Mouse (Mus musculus): ENCODE results near the gene Krt36. TPM values are rescaled to one million over a fixed set of nuclear protein-coding genes. Genes with fewer than 3 reads are reported as not detected.

Gene Krt36
- polyA plus RNA-seq, 1 experiment from 2014 or later, result 0.76 TPM

DNA sequence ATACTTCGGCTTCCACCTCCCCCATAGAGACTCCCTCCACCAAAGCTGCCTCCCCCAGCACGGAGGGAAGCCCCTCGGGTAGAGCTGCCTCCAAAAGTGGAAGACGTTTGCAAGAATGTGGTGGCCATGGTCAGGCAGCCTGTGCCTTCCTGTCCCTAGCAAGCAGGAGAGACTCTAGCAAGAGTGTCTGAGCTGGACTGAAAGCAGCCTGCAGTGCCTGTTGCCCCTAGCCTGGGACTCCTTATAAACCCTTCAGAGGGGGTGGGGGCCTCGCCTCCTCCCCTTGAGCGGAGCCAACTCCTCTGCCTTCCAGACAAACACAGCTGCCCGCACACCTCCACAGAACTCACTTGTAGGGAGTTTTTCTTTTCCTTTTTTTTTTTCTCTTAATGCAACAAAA lies 30.3 kb upstream of the Krt36 start, which contains the start of gene Krt15:
Gene Krt15, minus strand, starts transcription at position 198 of the 400 bp plus-strand sequence.
- Histone ChIP-seq H3K9ac (no peak within 1 kb of the TSS), H3K27me3 (no peaks in the 10 kb centered on the region), H3K4me3 (replicated peaks) (peak within 1 kb of the TSS; percentile 33), H3K36me3 (no peaks in the 10 kb centered on the region), H3K9me3 (replicated peaks) (no peaks in the 10 kb centered on the region), H3K4me1 (peaks cover 16% of the 10 kb centered on the region; the same call in 1 of the 2 replicates), H3K27ac (replicated peaks) (peak within 1 kb of the TSS; percentile 22), H3K4me2 (replicated peaks) (peak within 1 kb of the TSS; percentile 21; the same call in 1 of the 2 replicates)
- no peak for ATAC-seq (ENCODE audit: insufficient number of reproducible peaks, low FRiP score, low TSS enrichment, low read depth)
- WGBS, result 39% methylated on average over 7 of the region's 7 CpGs

GRCm38 (mm10) chr11:100124901-100125300 lies 19.5 kb upstream of the Krt36 start:
- Histone ChIP-seq H3K4me2 (replicated peaks) (no peak overlapping the region), H3K36me3 (no peaks in the 10 kb centered on the region), H3K9me3 (replicated peaks) (no peaks in the 10 kb centered on the region), H3K4me1 (no peaks in the 10 kb centered on the region), H3K27ac (replicated peaks) (no peak overlapping the region), H3K4me3 (replicated peaks) (no peak overlapping the region), H3K27me3 (no peaks in the 10 kb centered on the region), H3K9ac (no peak overlapping the region)
- no peak for ATAC-seq (ENCODE audit: insufficient number of reproducible peaks, low FRiP score, low TSS enrichment, low read depth)
- 64% methylated on average over 7 of the region's 7 CpGs for WGBS

DNA sequence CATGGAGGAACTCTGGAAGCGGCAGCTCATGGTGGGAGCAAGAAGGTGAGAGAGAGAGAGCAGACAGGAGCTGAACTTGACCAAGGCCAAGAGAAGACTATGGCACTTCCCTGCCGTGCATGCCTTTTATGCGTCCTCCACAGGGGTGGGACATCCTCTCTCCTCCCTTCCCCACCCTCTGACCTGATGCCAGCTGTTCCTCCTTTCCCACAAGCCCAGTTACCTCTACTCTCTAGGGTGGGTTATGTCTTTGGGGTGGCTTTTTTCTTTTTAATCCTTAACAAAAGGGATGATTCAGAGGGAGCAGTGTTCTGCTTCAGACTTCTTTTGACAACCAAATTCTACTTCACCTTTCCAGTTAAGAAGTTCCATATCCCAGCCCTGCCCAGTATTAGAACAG lies 16.0 kb upstream of the Krt36 start, which contains the start of gene Krt13:
Gene Krt13, minus strand, starts transcription at position 101 of the 400 bp plus-strand sequence.
- H3K9ac ChIP-seq, result no peak within 1 kb of the TSS
- H3K27ac ChIP-seq (replicated peaks), result no peak within 1 kb of the TSS
- no peak for ATAC-seq (ENCODE audit: insufficient number of reproducible peaks, low FRiP score, low TSS enrichment, low read depth)
- H3K9me3 ChIP-seq (replicated peaks), result no peaks in the 10 kb centered on the region
- no peaks in the 10 kb centered on the region for H3K27me3 ChIP-seq
- no peaks in the 10 kb centered on the region for H3K4me1 ChIP-seq
- H3K4me2 ChIP-seq (replicated peaks), result no peak within 1 kb of the TSS
- no peaks in the 10 kb centered on the region for H3K36me3 ChIP-seq
- H3K4me3 ChIP-seq (replicated peaks), result no peak within 1 kb of the TSS
- 78% methylated on average over 3 of the region's 3 CpGs for WGBS

DNA sequence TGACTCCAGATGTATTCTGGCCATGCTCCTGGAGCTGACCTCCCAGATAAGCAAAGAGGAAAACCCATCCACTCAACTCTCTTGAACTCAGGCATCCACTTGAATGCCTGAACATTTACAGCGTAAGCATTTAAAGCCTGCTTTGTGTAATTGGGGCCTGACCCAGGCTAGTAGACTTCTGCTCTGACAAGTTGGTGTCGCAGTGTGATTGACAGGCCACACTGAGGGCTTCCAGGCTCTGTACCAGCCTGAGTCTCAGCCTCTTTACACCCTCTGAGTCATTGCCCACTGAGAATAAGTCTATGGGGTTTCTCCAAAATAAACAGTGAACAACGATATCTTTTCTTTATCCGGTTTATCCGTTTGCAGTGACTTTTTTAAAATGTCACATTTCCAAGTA lies 14.9 kb upstream of the Krt36 start:
- Histone ChIP-seq H3K9ac (no peak overlapping the region), H3K27ac (replicated peaks) (no peak overlapping the region), H3K4me1 (no peaks in the 10 kb centered on the region), H3K36me3 (no peaks in the 10 kb centered on the region), H3K4me2 (replicated peaks) (no peak overlapping the region), H3K4me3 (replicated peaks) (no peak overlapping the region), H3K9me3 (replicated peaks) (no peaks in the 10 kb centered on the region), H3K27me3 (no peaks in the 10 kb centered on the region)
- WGBS, result 86% methylated on average over 5 of the region's 5 CpGs
- ATAC-seq (ENCODE audit: insufficient number of reproducible peaks, low FRiP score, low TSS enrichment, low read depth), result no peak

DNA sequence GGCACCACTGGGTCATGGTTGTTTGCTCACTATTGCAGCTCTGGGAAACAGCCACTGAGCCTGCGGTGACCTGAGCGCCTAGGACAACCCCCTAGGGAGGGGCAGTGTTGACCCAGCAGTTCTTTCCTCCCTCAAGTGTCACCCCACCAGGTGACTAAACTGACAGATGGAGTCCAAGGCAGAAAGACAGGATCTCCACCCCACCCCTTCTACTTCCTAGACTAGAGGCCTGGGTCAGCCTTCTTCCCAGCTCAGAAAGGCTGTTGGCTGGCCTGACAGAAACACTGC lies 8.3 kb upstream of the Krt36 start:
- H3K4me2 ChIP-seq (replicated peaks), result no peak overlapping the region
- no peaks in the 10 kb centered on the region for H3K4me1 ChIP-seq
- no peaks in the 10 kb centered on the region for H3K36me3 ChIP-seq
- H3K27ac ChIP-seq (replicated peaks), result no peak overlapping the region
- 71% methylated on average over 2 of the region's 2 CpGs for WGBS
- H3K4me3 ChIP-seq (replicated peaks), result no peak overlapping the region
- no peaks in the 10 kb centered on the region for H3K9me3 ChIP-seq (replicated peaks)
- no peak overlapping the region for H3K9ac ChIP-seq
- ATAC-seq (ENCODE audit: insufficient number of reproducible peaks, low FRiP score, low TSS enrichment, low read depth), result no peak
- no peaks in the 10 kb centered on the region for H3K27me3 ChIP-seq

DNA sequence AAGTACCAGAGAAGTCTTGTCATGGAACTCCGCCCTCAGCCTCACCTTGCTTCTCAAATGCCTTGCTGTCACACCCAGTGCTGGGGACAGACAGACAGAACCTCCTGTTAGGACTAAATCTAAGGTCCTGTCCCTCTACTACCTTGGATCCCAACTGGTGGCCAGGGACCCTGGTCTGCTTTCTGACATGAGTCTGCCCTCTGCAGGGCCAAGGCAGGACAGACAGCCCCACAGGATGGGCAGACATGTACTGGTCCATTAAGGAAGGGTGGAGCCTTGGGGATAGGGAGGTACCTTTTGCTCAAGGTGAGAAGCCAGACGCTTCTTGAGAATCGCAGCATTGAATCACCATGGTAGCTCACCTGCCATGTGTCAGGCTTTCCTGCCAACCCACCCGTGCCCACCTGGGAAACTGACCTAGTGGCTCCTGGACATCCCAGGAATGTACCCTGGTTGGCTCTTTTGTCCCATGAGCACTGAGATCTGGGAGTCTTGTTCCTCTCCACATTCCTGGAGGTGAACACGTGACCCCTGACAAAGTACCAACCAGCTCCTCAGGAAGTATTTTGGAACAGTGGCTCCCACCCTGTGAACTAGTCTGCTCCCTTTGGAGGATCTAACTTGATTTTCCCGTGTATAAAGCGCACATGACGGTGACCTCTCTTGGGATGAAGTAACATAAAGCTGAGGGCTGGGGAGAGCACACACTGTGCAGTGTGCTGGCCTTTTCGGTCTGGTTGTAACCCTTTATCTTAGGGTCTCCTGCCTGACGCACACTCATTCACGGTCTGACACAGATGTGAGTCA lies 7.7 kb upstream of the Krt36 start:
- Histone ChIP-seq H3K4me1 (no peaks in the 10 kb centered on the region), H3K9me3 (replicated peaks) (no peaks in the 10 kb centered on the region), H3K36me3 (no peaks in the 10 kb centered on the region), H3K4me2 (replicated peaks) (no peak overlapping the region), H3K27me3 (no peaks in the 10 kb centered on the region), H3K27ac (replicated peaks) (no peak overlapping the region), H3K9ac (no peak overlapping the region), H3K4me3 (replicated peaks) (no peak overlapping the region)
- WGBS, result 82% methylated on average over 11 of the region's 11 CpGs
- no peak for ATAC-seq (ENCODE audit: insufficient number of reproducible peaks, low FRiP score, low TSS enrichment, low read depth)

DNA sequence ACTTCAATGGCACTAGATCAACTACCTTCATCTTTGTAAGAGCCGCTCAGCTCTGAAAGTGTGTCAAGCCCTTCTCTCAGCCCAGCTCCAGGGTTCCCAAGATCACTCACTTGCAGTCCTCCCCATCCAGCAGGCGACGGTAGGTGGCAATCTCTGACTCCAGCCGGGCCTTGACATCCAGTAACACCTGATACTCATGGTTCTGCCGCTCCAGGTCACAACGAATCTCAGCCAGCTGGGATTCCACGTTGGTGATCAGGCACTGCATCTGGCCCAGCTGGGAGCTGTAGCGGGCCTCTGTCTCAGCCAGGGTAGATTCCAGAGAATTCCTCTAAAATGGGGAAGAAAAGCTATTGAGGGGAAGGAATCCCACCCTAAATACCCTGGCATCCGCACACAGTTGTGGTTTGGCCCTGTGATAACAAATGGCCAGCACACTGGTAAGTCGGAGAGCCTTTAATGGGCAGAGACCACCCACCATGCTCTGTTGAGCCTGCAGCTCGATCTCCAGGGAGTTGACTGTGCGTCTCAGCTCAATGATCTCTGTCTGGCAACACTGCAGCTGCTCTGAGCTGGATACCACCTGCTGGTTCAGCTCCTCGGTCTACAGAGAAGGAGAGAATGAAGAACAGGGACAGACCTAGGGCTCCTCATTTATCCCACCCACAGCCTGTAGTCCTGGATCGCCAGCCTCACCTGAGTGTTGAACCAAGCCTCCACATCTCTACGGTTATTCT lies 2.6 kb downstream of the Krt36 start:
- Histone ChIP-seq H3K9me3 (replicated peaks) (no peaks in the 10 kb centered on the region), H3K4me1 (no peaks in the 10 kb centered on the region), H3K4me3 (replicated peaks) (no peak overlapping the region), H3K9ac (no peak overlapping the region), H3K27ac (replicated peaks) (no peak overlapping the region), H3K27me3 (no peaks in the 10 kb centered on the region), H3K4me2 (replicated peaks) (no peak overlapping the region), H3K36me3 (no peaks in the 10 kb centered on the region)
- WGBS, result 66% methylated on average over 15 of the region's 15 CpGs
- ATAC-seq (ENCODE audit: insufficient number of reproducible peaks, low FRiP score, low TSS enrichment, low read depth), result no peak

GRCm38 (mm10) chr11:100100391-100100790 lies 5.0 kb downstream of the Krt36 start:
- no peaks in the 10 kb centered on the region for H3K9me3 ChIP-seq (replicated peaks)
- H3K4me3 ChIP-seq (replicated peaks), result no peak overlapping the region
- H3K27ac ChIP-seq (replicated peaks), result no peak overlapping the region
- H3K27me3 ChIP-seq, result no peaks in the 10 kb centered on the region
- no peaks in the 10 kb centered on the region for H3K4me1 ChIP-seq
- ATAC-seq (ENCODE audit: insufficient number of reproducible peaks, low FRiP score, low TSS enrichment, low read depth), result no peak
- WGBS, result 63% methylated on average over 4 of the region's 4 CpGs
- no peaks in the 10 kb centered on the region for H3K36me3 ChIP-seq
- H3K9ac ChIP-seq, result no peak overlapping the region
- H3K4me2 ChIP-seq (replicated peaks), result no peak overlapping the region

GRCm38 (mm10) chr11:100097819-100098218 lies 7.6 kb downstream of the Krt36 start:
- no peak overlapping the region for H3K4me3 ChIP-seq (replicated peaks)
- no peak overlapping the region for H3K27ac ChIP-seq (replicated peaks)
- H3K27me3 ChIP-seq, result no peaks in the 10 kb centered on the region
- 63% methylated on average over 9 of the region's 9 CpGs for WGBS
- H3K9ac ChIP-seq, result no peak overlapping the region
- no peaks in the 10 kb centered on the region for H3K36me3 ChIP-seq
- H3K4me2 ChIP-seq (replicated peaks), result no peak overlapping the region
- ATAC-seq (ENCODE audit: insufficient number of reproducible peaks, low FRiP score, low TSS enrichment, low read depth), result no peak
- no peaks in the 10 kb centered on the region for H3K9me3 ChIP-seq (replicated peaks)
- no peaks in the 10 kb centered on the region for H3K4me1 ChIP-seq

DNA sequence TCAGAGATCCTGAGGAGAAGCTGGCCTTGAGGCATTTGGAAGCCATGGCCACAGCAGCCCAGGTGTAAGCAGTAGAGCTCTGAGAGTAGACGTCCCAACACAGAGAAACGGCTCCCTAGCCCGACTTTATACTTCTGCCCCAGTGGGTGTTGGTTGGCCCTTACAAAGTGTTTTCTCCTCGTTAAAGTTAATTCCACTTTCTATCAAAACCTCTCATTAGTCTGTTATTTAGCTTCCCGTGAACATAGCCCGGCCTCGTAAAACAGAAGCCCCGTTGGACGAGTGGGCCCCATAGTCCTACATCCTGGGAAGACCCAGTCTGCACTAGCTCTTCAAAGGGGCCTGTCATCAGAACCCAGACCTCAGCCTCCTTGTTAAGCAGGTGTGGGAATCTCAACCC lies 9.3 kb downstream of the Krt36 start, which contains the start of gene Krt35:
Gene Krt35, minus strand, starts transcription at position 101 of the 400 bp plus-strand sequence.
- no peaks in the 10 kb centered on the region for H3K4me1 ChIP-seq
- WGBS, result 78% methylated on average over 9 of the region's 9 CpGs
- no peak for ATAC-seq (ENCODE audit: insufficient number of reproducible peaks, low FRiP score, low TSS enrichment, low read depth)
- no peaks in the 10 kb centered on the region for H3K9me3 ChIP-seq (replicated peaks)
- no peak within 1 kb of the TSS for H3K27ac ChIP-seq (replicated peaks)
- H3K4me3 ChIP-seq (replicated peaks), result no peak within 1 kb of the TSS
- H3K9ac ChIP-seq, result no peak within 1 kb of the TSS
- no peak within 1 kb of the TSS for H3K4me2 ChIP-seq (replicated peaks)
- H3K36me3 ChIP-seq, result no peaks in the 10 kb centered on the region
- no peaks in the 10 kb centered on the region for H3K27me3 ChIP-seq

DNA sequence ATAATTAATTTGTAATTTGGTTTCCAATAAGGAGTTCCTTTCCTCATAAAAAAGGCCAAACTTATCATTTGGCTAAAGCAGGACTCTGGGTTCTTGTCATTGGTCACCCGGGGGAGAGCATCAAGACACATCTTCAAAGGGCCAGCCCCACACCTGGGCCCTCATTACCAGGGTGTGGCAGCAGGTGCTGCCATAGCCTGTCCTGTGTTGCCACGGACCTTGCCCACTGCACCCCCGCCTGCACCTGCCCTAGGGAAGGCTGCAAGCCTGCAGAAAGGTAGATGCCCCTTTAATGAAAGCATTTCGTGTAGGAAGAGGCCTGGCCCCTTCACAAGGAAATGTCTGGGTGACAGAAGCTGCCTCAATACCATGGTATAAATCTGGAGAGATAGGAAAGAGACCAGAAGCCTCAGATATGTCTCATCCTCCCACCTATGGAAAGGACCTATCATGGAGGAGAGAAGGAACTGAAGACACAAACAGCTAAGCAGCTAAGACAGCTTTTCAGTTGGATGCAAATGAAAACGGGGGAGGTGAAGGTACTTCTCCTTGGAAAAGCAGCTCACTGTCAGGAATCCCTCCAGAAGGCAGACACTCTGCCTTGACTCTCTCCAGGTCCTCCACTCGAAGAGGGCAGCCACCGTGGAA lies 16.9 kb downstream of the Krt36 start:
- H3K4me2 ChIP-seq (replicated peaks), result no peak overlapping the region
- H3K9ac ChIP-seq, result no peak overlapping the region
- H3K4me1 ChIP-seq, result no peaks in the 10 kb centered on the region
- H3K27me3 ChIP-seq, result no peaks in the 10 kb centered on the region
- WGBS, result 66% methylated on average over 7 of the region's 7 CpGs
- no peaks in the 10 kb centered on the region for H3K9me3 ChIP-seq (replicated peaks)
- no peak overlapping the region for H3K27ac ChIP-seq (replicated peaks)
- H3K36me3 ChIP-seq, result no peaks in the 10 kb centered on the region
- ATAC-seq (ENCODE audit: insufficient number of reproducible peaks, low FRiP score, low TSS enrichment, low read depth), result no peak
- H3K4me3 ChIP-seq (replicated peaks), result no peak overlapping the region
